ENCODE assay signal across 18 mouse cellular contexts in the genomic region with DNA sequence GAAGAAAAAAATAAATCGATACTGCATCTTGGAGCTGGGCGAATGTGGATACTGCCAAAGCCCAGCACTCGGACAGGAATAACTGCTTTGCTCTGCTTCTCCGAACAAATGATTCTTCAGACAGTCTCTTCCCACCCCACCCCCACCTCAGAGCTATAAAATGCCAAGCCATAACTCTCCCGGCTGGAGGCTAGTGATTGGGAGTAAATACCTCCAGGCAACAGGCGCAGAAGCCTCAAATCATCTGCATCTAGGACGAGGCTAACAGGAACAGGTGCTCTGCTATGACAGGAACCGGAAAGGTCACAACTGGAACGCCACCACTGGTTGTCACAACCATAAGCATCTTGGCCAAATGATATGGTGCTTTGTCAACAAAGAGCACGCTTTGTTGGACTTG.
DNase-seq lines count a peak whose midpoint lies in the region; ATAC-seq and TF ChIP-seq lines count a peak whose summit lies in the region.
"Had no signal": no experiment of that assay in that cellular context is flagged by ENCODE, and none has a peak within 500 bp of the region (broad histone marks: within the 10 kb centered on the region; RNA-seq: fewer than 3 reads in every experiment).

No protein-coding gene starts in this region.

- H3K27ac ChIP-seq in gastrocnemius, adult 2 months, result peak overlapping the region; percentile 35; the same call in 1 of the 2 replicates
- H3K27ac ChIP-seq in hindbrain, embryonic 13.5 days, result no peak overlapping the region
- H3K27ac ChIP-seq in hindbrain, embryonic 10.5 days, result no peak overlapping the region
- H3K27ac ChIP-seq in CH12.LX (ENCODE audit: insufficient read depth, low read depth), result no peak overlapping the region
- H3K27ac ChIP-seq in lung, postnatal 0 days (ENCODE audit: low read length), result no peak overlapping the region
- H3K27ac ChIP-seq: embryonic facial prominence, embryonic 13.5 days; forebrain, embryonic 15.5 days; intestine, embryonic 15.5 days; limb, embryonic 13.5 days; liver, embryonic 15.5 days had no signal

- no peak for TF ChIP-seq POLR2A in CH12.LX (IDR thresholded peaks at IDR 0.05; ENCODE audit: low read depth, low read length)

- intact Hi-C loops in gastrocnemius, adult 2 months (cut with DNase I), result loop anchor here (5.0 kb wide), 1 partner anchor 91 kb away; no protein-coding TSS in a partner anchor
- intact Hi-C loops in gastrocnemius, postnatal 14 days (cut with DNase I; ENCODE audit: low total_unique reads), result no loop called here

- no peaks in the 10 kb centered on the region for H3K27me3 ChIP-seq in hindbrain, embryonic 13.5 days
- H3K27me3 ChIP-seq in hindbrain, embryonic 10.5 days (ENCODE audit: insufficient read depth, poor library complexity, severe bottlenecking), result no peaks in the 10 kb centered on the region
- H3K27me3 ChIP-seq in CH12.LX (replicated peaks), result no peaks in the 10 kb centered on the region
- no peaks in the 10 kb centered on the region for H3K27me3 ChIP-seq in lung, postnatal 0 days (replicated peaks; ENCODE audit: insufficient read depth, low read length)
- H3K27me3 ChIP-seq: embryonic facial prominence, embryonic 13.5 days; forebrain, embryonic 15.5 days; intestine, embryonic 15.5 days; limb, embryonic 13.5 days; liver, embryonic 15.5 days had no signal

- no peak overlapping the region for H3K9ac ChIP-seq in hindbrain, embryonic 13.5 days
- no peak overlapping the region for H3K9ac ChIP-seq in CH12.LX (ENCODE audit: insufficient read depth, low read depth)
- no peak overlapping the region for H3K9ac ChIP-seq in lung, postnatal 0 days (replicated peaks; ENCODE audit: low read depth)
- H3K9ac ChIP-seq: embryonic facial prominence, embryonic 13.5 days; forebrain, embryonic 15.5 days; intestine, embryonic 15.5 days; limb, embryonic 13.5 days; liver, embryonic 15.5 days had no signal

- no peak for TF ChIP-seq RAD21 in CH12.LX (IDR thresholded peaks at IDR 0.05; ENCODE audit: low read depth, low read length)

- no peak for TF ChIP-seq EP300 in CH12.LX (IDR thresholded peaks at IDR 0.05; ENCODE audit: low read length)
- no peak for TF ChIP-seq EP300 in lung, postnatal 0 days (IDR thresholded peaks at IDR 0.05)

- DNase-seq in gastrocnemius, adult 2 months, result no peak
- DNase-seq in gastrocnemius, postnatal 14 days, result no peak
- no peak for DNase-seq in hindbrain, embryonic 10.5 days (ENCODE audit: low spot score)
- DNase-seq in CH12.LX (ENCODE audit: extremely low read depth), result no peak
- peak; percentile 58 for DNase-seq in mesoderm, embryonic 11.5 days (ENCODE audit: low read depth, low spot score)
- DNase-seq in lung, postnatal 0 days (ENCODE audit: low spot score), result no peak
- DNase-seq in adrenal gland, adult 2 months, result no peak
- DNase-seq: adrenal gland, postnatal 36 days; cerebellum, adult 2 months; cerebellum, postnatal 36 days; heart, postnatal 10 days; thymus, postnatal 36 days had no signal

- in situ Hi-C loops in CH12.LX (cut with MboI; ENCODE audit: low pct_ligation_motif_present, low pct_unique_long_range_greater_than_20kb, low sequenced_read_pairs), result no loop called here

- ATAC-seq in hindbrain, embryonic 13.5 days (ENCODE audit: low FRiP score), result peak; percentile 21; the same call in 1 of the 2 replicates
- no peak for ATAC-seq in lung, postnatal 0 days
- ATAC-seq: forebrain, embryonic 15.5 days; intestine, embryonic 15.5 days had no signal

- H3K4me1 ChIP-seq in hindbrain, embryonic 13.5 days (replicated peaks), result peaks cover 30% of the 10 kb centered on the region
- peaks cover 49% of the 10 kb centered on the region for H3K4me1 ChIP-seq in hindbrain, embryonic 10.5 days (replicated peaks)
- peaks cover 7 to 11% of the 10 kb centered on the region in 2 experiments for H3K4me1 ChIP-seq in CH12.LX (ENCODE audit: control insufficient read depth in 1 of 2, insufficient read depth in 2 of 2)
- H3K4me1 ChIP-seq in lung, postnatal 0 days (ENCODE audit: insufficient read depth, low read depth, low read length), result peaks cover 7% of the 10 kb centered on the region; the same call in 1 of the 2 replicates
- H3K4me1 ChIP-seq: liver, embryonic 15.5 days had no signal

- no peaks in the 10 kb centered on the region for H3K9me3 ChIP-seq in hindbrain, embryonic 13.5 days
- no peaks in the 10 kb centered on the region for H3K9me3 ChIP-seq in hindbrain, embryonic 10.5 days
- H3K9me3 ChIP-seq in CH12.LX (replicated peaks; ENCODE audit: low read length), result no peaks in the 10 kb centered on the region
- no peaks in the 10 kb centered on the region for H3K9me3 ChIP-seq in lung, postnatal 0 days (ENCODE audit: low read length)
- H3K9me3 ChIP-seq: embryonic facial prominence, embryonic 13.5 days; forebrain, embryonic 15.5 days; intestine, embryonic 15.5 days; limb, embryonic 13.5 days; liver, embryonic 15.5 days had no signal

- H3K79me2 ChIP-seq in CH12.LX (replicated peaks; ENCODE audit: control insufficient read depth, extremely low read depth, insufficient read depth, poor library complexity, severe bottlenecking), result no peaks in the 10 kb centered on the region

- peak overlapping the region; percentile 45 for H3K4me3 ChIP-seq in gastrocnemius, adult 2 months
- no peak overlapping the region for H3K4me3 ChIP-seq in hindbrain, embryonic 13.5 days
- H3K4me3 ChIP-seq in hindbrain, embryonic 10.5 days, result no peak overlapping the region
- no peak overlapping the region for H3K4me3 ChIP-seq in CH12.LX (replicated peaks in 1 of 3; ENCODE audit: low read depth in 2 of 3, low read length in 2 of 3, poor library complexity in 1 of 3)
- no peak overlapping the region for H3K4me3 ChIP-seq in lung, postnatal 0 days (ENCODE audit: low read depth, low read length)
- H3K4me3 ChIP-seq: embryonic facial prominence, embryonic 13.5 days; forebrain, embryonic 15.5 days; intestine, embryonic 15.5 days; limb, embryonic 13.5 days; liver, embryonic 15.5 days had no signal

- TF ChIP-seq CTCF in gastrocnemius, adult 2 months (IDR thresholded peaks at IDR 0.05), result no peak
- no peak for TF ChIP-seq CTCF in CH12.LX (conservative IDR thresholded peaks at IDR 0.05 in 1 of 2, IDR thresholded peaks at IDR 0.05 in 1 of 2; ENCODE audit: low read depth in 2 of 2, low read length in 2 of 2)
- no peak for TF ChIP-seq CTCF in lung, postnatal 0 days (IDR thresholded peaks at IDR 0.05)

- H3K36me3 ChIP-seq in hindbrain, embryonic 13.5 days, result no peaks in the 10 kb centered on the region
- peaks cover 8% of the 10 kb centered on the region; the same call in 1 of the 2 replicates for H3K36me3 ChIP-seq in hindbrain, embryonic 10.5 days
- no peaks in the 10 kb centered on the region for H3K36me3 ChIP-seq in CH12.LX (replicated peaks in 1 of 2; ENCODE audit: control insufficient read depth in 1 of 2, insufficient read depth in 1 of 2, low read length in 1 of 2)
- H3K36me3 ChIP-seq in lung, postnatal 0 days (ENCODE audit: insufficient read depth, low read length), result no peaks in the 10 kb centered on the region
- H3K36me3 ChIP-seq: forebrain, embryonic 15.5 days; intestine, embryonic 15.5 days; liver, embryonic 15.5 days had no signal

- WGBS in hindbrain, embryonic 13.5 days, result 53% methylated on average over 10 of the region's 10 CpGs
- 78% methylated on average over 10 of the region's 10 CpGs for WGBS in hindbrain, embryonic 10.5 days
- 78% methylated on average over 10 of the region's 10 CpGs for WGBS in lung, postnatal 0 days

- 0 out of 2 replicates have a peak overlapping the region, but pooled peaks have one; percentile 10 for H3K4me2 ChIP-seq in hindbrain, embryonic 13.5 days
- H3K4me2 ChIP-seq in CH12.LX (ENCODE audit: insufficient read depth, low read depth, poor library complexity, severe bottlenecking), result peak overlapping the region; percentile 89
- no peak overlapping the region for H3K4me2 ChIP-seq in lung, postnatal 0 days (replicated peaks; ENCODE audit: low read depth, low read length)
- H3K4me2 ChIP-seq: embryonic facial prominence, embryonic 13.5 days; forebrain, embryonic 15.5 days; intestine, embryonic 15.5 days; limb, embryonic 13.5 days; liver, embryonic 15.5 days had no signal

- dilution Hi-C loops in CH12.LX (cut with MboI; ENCODE audit: extremely low pct_ligation_motif_present, extremely low pct_unique_long_range_greater_than_20kb, low sequenced_read_pairs), result no loop called here

TF ChIP-seq in CH12.LX, 34 proteins besides CTCF, POLR2A, EP300 and RAD21:
- TF ChIP-seq MEF2A (IDR thresholded peaks at IDR 0.05; ENCODE audit: borderline replicate concordance, low read depth, low read length), result no peak
- TF ChIP-seq USF1 (IDR thresholded peaks at IDR 0.05; ENCODE audit: low read depth, low read length), result no peak
- TF ChIP-seq KAT2A (IDR thresholded peaks at IDR 0.05; ENCODE audit: insufficient replicate concordance, low read length), result no peak
- no peak for TF ChIP-seq TCF12 (IDR thresholded peaks at IDR 0.05; ENCODE audit: low read depth, low read length)
- TF ChIP-seq MXI1 (IDR thresholded peaks at IDR 0.05; ENCODE audit: low read depth, low read length), result no peak
TF ChIP-seq in CH12.LX: peak in this region for 0.
